Mouse (Mus musculus): ENCODE measurements around the gene Hoxd10. TPM values are rescaled to one million over a fixed set of nuclear protein-coding genes. Genes with fewer than 3 reads are reported as not detected.
A peak's percentile ranks its signal among the peaks of the same experiment; 100 is the strongest.

Gene Hoxd10
- total RNA-seq, 2 experiments from 2014 or later, result 0.14 TPM; not detected in 1

GRCm38 (mm10) chr2:74704393-74704998 lies 12.8 kb downstream of the Hoxd10 start, which contains the start of gene Hoxd8:
Hoxd8 (plus strand) TSS chr2:74704615.
- DNase-seq, result peak in 1 of 2 experiments; percentile 51
- intact Hi-C loops (cut with DNase I), result loop anchor here (5.0 to 10.0 kb wide), 2 partner anchors 258 to 1070 kb away; no protein-coding TSS in a partner anchor

GRCm38 (mm10) chr2:74704999-74705466 lies 13.3 kb downstream of the Hoxd10 start:
- intact Hi-C loops (cut with DNase I), result loop anchor here (5.0 to 10.0 kb wide), 2 partner anchors 257 to 1070 kb away; no protein-coding TSS in a partner anchor
- peak in 1 of 2 experiments; percentile 61 for DNase-seq

- intact Hi-C loops (cut with DNase I), result loop anchor here (10.0 kb wide), 1 partner anchor 1069 kb away; no protein-coding TSS in a partner anchor
- DNase-seq, result no peak
These were observed 13.9 kb downstream of the Hoxd10 start for GRCm38 (mm10) chr2:74705467-74706089.

GRCm38 (mm10) chr2:74706393-74706960 lies 14.8 kb downstream of the Hoxd10 start:
- intact Hi-C loops (cut with DNase I), result loop anchor here (10.0 kb wide), 1 partner anchor 1068 kb away; no protein-coding TSS in a partner anchor
- no peak for DNase-seq

GRCm38 (mm10) chr2:74707599-74707998 lies 15.9 kb downstream of the Hoxd10 start:
- intact Hi-C loops (cut with DNase I), result loop anchor here (10.0 kb wide), 1 partner anchor 1067 kb away; no protein-coding TSS in a partner anchor

GRCm38 (mm10) chr2:74708676-74709075 lies 17.0 kb downstream of the Hoxd10 start:
- intact Hi-C loops (cut with DNase I), result loop anchor here (10.0 kb wide), 1 partner anchor 1066 kb away; no protein-coding TSS in a partner anchor
- no peak for DNase-seq

More at GRCm38 (mm10) chr2:74707599-74707998, 15.9 kb downstream of the Hoxd10 start:
- DNase-seq, result no peak

DNA sequence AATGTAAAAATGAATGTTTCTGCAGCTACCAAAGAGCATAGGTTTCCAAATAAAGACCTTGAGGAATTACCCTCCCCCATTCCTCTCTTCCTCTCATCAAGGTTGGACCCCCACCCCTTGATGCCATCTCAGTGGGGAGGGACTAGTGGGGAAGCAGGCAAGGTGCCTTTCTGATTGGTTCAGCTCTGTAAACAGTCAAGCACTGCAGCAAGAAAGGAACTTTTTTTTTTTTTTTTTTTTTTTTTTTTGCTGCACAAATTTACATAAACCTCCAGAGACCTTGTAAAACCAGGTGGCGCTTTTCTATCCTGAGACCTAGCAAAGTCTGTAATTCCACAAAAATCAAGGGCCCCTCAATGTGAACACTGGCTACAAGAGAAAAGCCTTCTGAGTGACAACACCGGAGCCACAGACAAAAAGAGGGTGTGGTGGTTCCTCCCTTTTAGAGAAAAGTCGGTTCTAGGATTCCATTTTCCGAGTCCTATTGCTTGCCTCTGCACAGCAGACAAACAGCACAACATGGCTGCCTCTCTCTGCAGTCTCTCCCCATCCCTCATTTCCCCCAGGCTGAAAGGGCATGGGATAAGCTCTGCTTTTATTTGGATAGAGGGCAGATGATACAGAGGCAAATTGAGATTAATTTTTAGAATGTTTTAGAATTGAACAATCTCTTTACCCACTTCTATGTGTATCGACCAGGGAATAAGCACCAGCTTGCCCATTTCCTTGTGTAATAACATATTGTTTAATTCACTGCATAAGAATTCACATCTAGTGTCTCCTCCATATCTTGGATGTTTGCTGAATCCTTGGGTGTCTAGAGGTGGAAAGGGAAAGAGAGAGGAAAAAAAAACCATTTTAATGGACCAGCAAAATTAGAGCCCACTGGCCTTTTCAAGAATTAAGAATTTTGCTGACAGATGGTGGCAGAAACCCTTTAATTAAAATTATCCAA lies 18.0 kb downstream of the Hoxd10 start:
- intact Hi-C loops (cut with DNase I), result loop anchor here (10.0 kb wide), 1 partner anchor 1065 kb away; no protein-coding TSS in a partner anchor
- no peak for DNase-seq

- no peak for DNase-seq
- intact Hi-C loops (cut with DNase I), result no loop called here
These were observed 19.3 kb downstream of the Hoxd10 start for GRCm38 (mm10) chr2:74710929-74711543.

GRCm38 (mm10) chr2:74711721-74712621 lies 20.2 kb downstream of the Hoxd10 start, which contains the start of the genes Hoxd3 and Hoxd4:
Hoxd3 (plus strand) TSS chr2:74711927.
Hoxd4 (plus strand) TSS chr2:74711929.
- intact Hi-C loops (cut with DNase I), result no loop called here
- DNase-seq, result peak in 1 of 2 experiments; percentile 48

GRCm38 (mm10) chr2:74713239-74714150 lies 21.8 kb downstream of the Hoxd10 start:
- DNase-seq, result no peak
- intact Hi-C loops (cut with DNase I), result no loop called here

GRCm38 (mm10) chr2:74714156-74714789 lies 22.5 kb downstream of the Hoxd10 start:
- intact Hi-C loops (cut with DNase I), result no loop called here
- DNase-seq, result no peak

DNA sequence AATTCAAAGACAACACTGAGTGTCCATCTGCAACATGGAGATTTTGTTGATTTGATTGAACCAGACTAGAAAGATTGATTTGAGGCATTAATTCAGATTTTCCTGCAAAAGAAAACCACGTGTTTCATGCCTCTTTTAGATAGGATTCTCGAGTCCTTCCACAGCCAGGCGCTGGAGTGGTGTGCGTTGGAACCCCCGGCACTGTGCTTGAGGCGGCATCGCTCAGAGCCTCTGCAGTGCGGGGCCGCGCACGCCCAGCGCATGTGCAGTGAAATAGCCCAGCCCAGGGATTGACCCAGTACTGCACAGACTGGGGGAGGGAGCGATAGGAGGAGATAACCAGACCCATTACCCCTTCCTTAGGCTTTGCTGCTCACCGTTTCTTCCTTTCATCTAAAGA lies 23.2 kb downstream of the Hoxd10 start:
- intact Hi-C loops (cut with DNase I), result loop anchor here (1.0 kb wide), 2 partner anchors 249 to 423 kb away; no protein-coding TSS in a partner anchor

GRCm38 (mm10) chr2:74715504-74716241 lies 23.9 kb downstream of the Hoxd10 start:
- peak; percentile 87 to 95 for DNase-seq
- intact Hi-C loops (cut with DNase I), result loop anchor here (1.0 to 2.0 kb wide), 3 partner anchors 249 to 423 kb away; no protein-coding TSS in a partner anchor

More for the DNA sequence above, 23.2 kb downstream of the Hoxd10 start:
- no peak for DNase-seq

GRCm38 (mm10) chr2:74720384-74720783 lies 28.7 kb downstream of the Hoxd10 start:
- intact Hi-C loops (cut with DNase I), result no loop called here
- no peak for DNase-seq

- intact Hi-C loops (cut with DNase I), result no loop called here
These were observed 29.3 kb downstream of the Hoxd10 start for GRCm38 (mm10) chr2:74720955-74721491.

GRCm38 (mm10) chr2:74721882-74722281 lies 30.2 kb downstream of the Hoxd10 start:
- no peak for DNase-seq
- intact Hi-C loops (cut with DNase I), result no loop called here

More at GRCm38 (mm10) chr2:74720955-74721491, 29.3 kb downstream of the Hoxd10 start:
- DNase-seq, result no peak

All from heart, postnatal 14 days (tissue).